Mouse (Mus musculus): ENCODE results near the gene Jph2. TPM values are rescaled to one million over a fixed set of nuclear protein-coding genes. Genes with fewer than 3 reads are reported as not detected.
A peak's percentile ranks its signal among the peaks of the same experiment; 100 is the strongest.

Jph2 gene
- total and polyA plus RNA-seq, 2 experiments from 2014 or later = 61.7 to 215 TPM

GRCm38 (mm10) chr2:163356113-163356840, 41.5 kb downstream of the Jph2 start:
- DNase-seq (ENCODE audit: low spot score) (no peak), ATAC-seq (ENCODE audit: insufficient read depth, low read depth) (no peak)
- Histone ChIP-seq H3K27me3 (ENCODE audit: control insufficient read depth, insufficient read depth, low read length) (no peaks in the 10 kb centered on the region), H3K4me1 (ENCODE audit: control insufficient read depth, insufficient read depth) (peaks cover 77% of the 10 kb centered on the region), H3K27ac (ENCODE audit: low read depth) (peak overlapping the region; percentile 90), H3K4me2 (ENCODE audit: low read depth, low read length) (no peak overlapping the region), H3K36me3 (replicated peaks; ENCODE audit: control insufficient read depth, insufficient read depth, low read length) (0 out of 2 replicates have a peak, but pooled peaks cover 10% of the 10 kb centered on the region), H3K9ac (replicated peaks; ENCODE audit: low read depth, low read length) (no peak overlapping the region), H3K9me3 (replicated peaks; ENCODE audit: control insufficient read depth, low read length) (no peaks in the 10 kb centered on the region), H3K4me3 (ENCODE audit: low read depth, low read length) (no peak overlapping the region)
- TF ChIP-seq EP300 (IDR thresholded peaks at IDR 0.05; ENCODE audit: low read depth) (no peak), CTCF (IDR thresholded peaks at IDR 0.05; ENCODE audit: low read depth) (no peak)
- WGBS = 46% methylated on average over 12 of the region's 12 CpGs

- ATAC-seq (ENCODE audit: insufficient read depth, low read depth) = no peak
- WGBS = 55% methylated on average over 8 of the region's 8 CpGs
- no peak overlapping the region for H3K4me3 ChIP-seq (ENCODE audit: low read depth, low read length)
- no peaks in the 10 kb centered on the region for H3K9me3 ChIP-seq (replicated peaks; ENCODE audit: control insufficient read depth, low read length)
- H3K4me2 ChIP-seq (ENCODE audit: low read depth, low read length) = no peak overlapping the region
- no peak for DNase-seq (ENCODE audit: low spot score)
- peak overlapping the region; percentile 90 for H3K27ac ChIP-seq (ENCODE audit: low read depth)
- H3K36me3 ChIP-seq (replicated peaks; ENCODE audit: control insufficient read depth, insufficient read depth, low read length) = 0 out of 2 replicates have a peak, but pooled peaks cover 6% of the 10 kb centered on the region
- peaks cover 72% of the 10 kb centered on the region for H3K4me1 ChIP-seq (ENCODE audit: control insufficient read depth, insufficient read depth)
- H3K9ac ChIP-seq (replicated peaks; ENCODE audit: low read depth, low read length) = no peak overlapping the region
- no peaks in the 10 kb centered on the region for H3K27me3 ChIP-seq (ENCODE audit: control insufficient read depth, insufficient read depth, low read length)
- TF ChIP-seq EP300 (IDR thresholded peaks at IDR 0.05; ENCODE audit: low read depth) (no peak), CTCF (IDR thresholded peaks at IDR 0.05; ENCODE audit: low read depth) (no peak)
Observed at GRCm38 (mm10) chr2:163355666-163356065, 42.1 kb downstream of the Jph2 start.

- Histone ChIP-seq H3K9ac (replicated peaks; ENCODE audit: low read depth, low read length) (no peak overlapping the region), H3K36me3 (replicated peaks; ENCODE audit: control insufficient read depth, insufficient read depth, low read length) (peaks cover 6% of the 10 kb centered on the region; the same call in 1 of the 2 replicates), H3K4me3 (ENCODE audit: low read depth, low read length) (no peak overlapping the region), H3K27ac (ENCODE audit: low read depth) (peak overlapping the region; percentile 90), H3K9me3 (replicated peaks; ENCODE audit: control insufficient read depth, low read length) (no peaks in the 10 kb centered on the region), H3K4me1 (ENCODE audit: control insufficient read depth, insufficient read depth) (peaks cover 70% of the 10 kb centered on the region), H3K4me2 (ENCODE audit: low read depth, low read length) (peak overlapping the region; percentile 9; the same call in 1 of the 2 replicates), H3K27me3 (ENCODE audit: control insufficient read depth, insufficient read depth, low read length) (no peaks in the 10 kb centered on the region)
- WGBS = 7% methylated on average over 7 of the region's 7 CpGs
- DNase-seq (ENCODE audit: low spot score) (peak; percentile 82), ATAC-seq (ENCODE audit: insufficient read depth, low read depth) (peak; percentile 93)
- TF ChIP-seq CTCF (IDR thresholded peaks at IDR 0.05; ENCODE audit: low read depth) (no peak), EP300 (IDR thresholded peaks at IDR 0.05; ENCODE audit: low read depth) (no peak; the same call in none of the 2 replicates)
Observed at GRCm38 (mm10) chr2:163353731-163354130, 44.1 kb downstream of the Jph2 start.

DNA sequence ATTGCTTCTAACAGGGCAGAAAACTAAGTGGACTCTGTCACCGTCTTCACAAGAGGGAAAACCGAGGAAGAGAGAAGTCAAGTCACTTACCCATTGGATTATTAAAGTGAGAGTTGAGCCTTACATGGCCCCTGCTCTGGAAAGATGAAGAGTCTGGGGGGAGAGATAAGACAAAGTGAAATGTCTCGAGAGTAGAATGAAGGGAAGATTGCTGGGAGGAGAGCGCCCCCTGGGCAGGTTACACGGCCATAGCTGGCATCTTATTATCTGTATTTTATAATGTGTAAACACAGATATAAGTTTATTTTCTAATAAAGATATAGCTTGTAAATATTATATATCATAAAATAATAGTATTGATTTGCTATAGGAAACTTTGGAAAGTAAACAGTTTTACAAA, 47.4 kb downstream of the Jph2 start:
- DNase-seq (ENCODE audit: low spot score) (no peak), ATAC-seq (ENCODE audit: insufficient read depth, low read depth) (no peak)
- Histone ChIP-seq H3K9me3 (replicated peaks; ENCODE audit: control insufficient read depth, low read length) (no peaks in the 10 kb centered on the region), H3K9ac (replicated peaks; ENCODE audit: low read depth, low read length) (no peak overlapping the region), H3K4me3 (ENCODE audit: low read depth, low read length) (no peak overlapping the region), H3K4me1 (ENCODE audit: control insufficient read depth, insufficient read depth) (peaks cover 50% of the 10 kb centered on the region), H3K4me2 (ENCODE audit: low read depth, low read length) (no peak overlapping the region), H3K27me3 (ENCODE audit: control insufficient read depth, insufficient read depth, low read length) (no peaks in the 10 kb centered on the region), H3K36me3 (replicated peaks; ENCODE audit: control insufficient read depth, insufficient read depth, low read length) (peaks cover 20% of the 10 kb centered on the region), H3K27ac (ENCODE audit: low read depth) (no peak overlapping the region)
- TF ChIP-seq CTCF (IDR thresholded peaks at IDR 0.05; ENCODE audit: low read depth) = peak; percentile 29
- TF ChIP-seq EP300 (IDR thresholded peaks at IDR 0.05; ENCODE audit: low read depth) = no peak
- 36% methylated on average over 5 of the region's 5 CpGs for WGBS

DNA sequence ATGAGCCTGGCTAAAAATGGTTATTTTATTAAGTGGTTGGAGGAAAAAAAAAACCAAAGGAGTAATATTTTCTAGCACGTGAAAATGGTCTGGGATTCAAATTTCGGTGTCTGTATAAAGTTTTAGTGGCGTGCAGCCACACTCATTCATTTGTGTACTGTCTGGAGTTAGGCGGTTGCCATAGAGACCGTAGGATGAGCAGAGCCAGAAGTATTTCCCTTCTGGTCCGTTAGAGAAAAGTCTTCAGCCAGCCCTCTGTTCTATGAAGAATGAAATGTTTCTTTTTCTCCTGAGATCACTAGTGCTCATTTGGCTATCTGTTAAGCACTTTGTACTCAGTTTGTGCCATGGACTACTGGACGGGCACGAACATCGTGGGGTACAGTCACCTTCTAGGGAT, 48.4 kb downstream of the Jph2 start:
- ATAC-seq (ENCODE audit: insufficient read depth, low read depth) (no peak), DNase-seq (ENCODE audit: low spot score) (no peak)
- Histone ChIP-seq H3K27me3 (ENCODE audit: control insufficient read depth, insufficient read depth, low read length) (no peaks in the 10 kb centered on the region), H3K4me1 (ENCODE audit: control insufficient read depth, insufficient read depth) (peaks cover 44% of the 10 kb centered on the region), H3K9me3 (replicated peaks; ENCODE audit: control insufficient read depth, low read length) (no peaks in the 10 kb centered on the region), H3K27ac (ENCODE audit: low read depth) (peak overlapping the region; percentile 50), H3K4me3 (ENCODE audit: low read depth, low read length) (no peak overlapping the region), H3K9ac (replicated peaks; ENCODE audit: low read depth, low read length) (no peak overlapping the region), H3K36me3 (replicated peaks; ENCODE audit: control insufficient read depth, insufficient read depth, low read length) (peaks cover 20% of the 10 kb centered on the region), H3K4me2 (ENCODE audit: low read depth, low read length) (no peak overlapping the region)
- 46% methylated on average over 9 of the region's 9 CpGs for WGBS
- TF ChIP-seq EP300 (IDR thresholded peaks at IDR 0.05; ENCODE audit: low read depth) (no peak), CTCF (IDR thresholded peaks at IDR 0.05; ENCODE audit: low read depth) (no peak)

All from heart, postnatal 0 days (tissue).